Mouse (Mus musculus) brain, embryonic 14.5 days (tissue): ENCODE data around the gene Ssr2. TPM values are rescaled to one million over a fixed set of nuclear protein-coding genes. Genes with fewer than 3 reads are reported as not detected.
A peak's percentile ranks its signal among the peaks of the same experiment; 100 is the strongest.
"Not testable (repeated sequence)": the region's sequence is repeated elsewhere in the genome, so short reads cannot be mapped to it uniquely, and the experiment has no call there.

ENCODE experiments used
- DNase-seq: peaks from one replicate; pipeline ENCODE4 v3.0.0-alpha.2; 2011; ENCODE audit warnings: low read depth
- CTCF ChIP-seq: fragments of 200-500 bp; IDR thresholded peaks from 2 replicates; pipeline ENCODE4 v1.5.1; 2012; ENCODE audit warnings: inconsistent platforms, mild to moderate bottlenecking, moderate library complexity, borderline replicate concordance; ENCODE audit not compliant: insufficient read depth, insufficient read length; ENCODE audit errors: extremely low read depth
- POLR2A ChIP-seq: fragments of 200-500 bp; IDR thresholded peaks from 2 replicates; pipeline ENCODE4 v1.6.1; 2012; ENCODE audit warnings: mild to moderate bottlenecking, inconsistent platforms, borderline replicate concordance; ENCODE audit not compliant: poor library complexity, insufficient read depth, insufficient read length, severe bottlenecking; ENCODE audit errors: extremely low read depth
- polyA plus RNA-seq: library from polyadenylated mRNA; depleted of rRNA; stranded (reverse); fragments of >200 nt; gene quantifications from 2 replicates; pipeline ENCODE4 v1.2.3, GENCODE M21; 2012

Ssr2 gene
- polyA plus RNA-seq, 1 experiment, result 170 TPM

- no peak for DNase-seq
- TF ChIP-seq CTCF (no peak), POLR2A (no peak)
Observed at GRCm38 (mm10) chr3:88593893-88594580, 18.4 kb downstream of the Ssr2 start.

- DNase-seq, result not testable (repeated sequence)
Observed at GRCm38 (mm10) chr3:88596547-88596946, 20.9 kb downstream of the Ssr2 start.

GRCm38 (mm10) chr3:88602466-88602865 is 26.8 kb downstream of the Ssr2 start:
- no peak for TF ChIP-seq CTCF
- no peak for TF ChIP-seq POLR2A
- DNase-seq, result no peak

GRCm38 (mm10) chr3:88603714-88604161 is 28.1 kb downstream of the Ssr2 start:
- peak; percentile 55 for DNase-seq
- no peak for TF ChIP-seq POLR2A
- peak; percentile 67; the same call in 1 of the 2 replicates for TF ChIP-seq CTCF

- no peak for TF ChIP-seq CTCF
- no peak for TF ChIP-seq POLR2A
- DNase-seq, result no peak
Observed at GRCm38 (mm10) chr3:88604863-88605262, 29.2 kb downstream of the Ssr2 start.

GRCm38 (mm10) chr3:88605666-88606065 is 30.0 kb downstream of the Ssr2 start, which contains the start of gene Arhgef2:
Arhgef2 (plus strand) TSS chr3:88605966.
- not testable (repeated sequence) for DNase-seq

GRCm38 (mm10) chr3:88607065-88607757 is 31.5 kb downstream of the Ssr2 start:
- peak; percentile 91 for DNase-seq
- TF ChIP-seq POLR2A (no peak), CTCF (peak; percentile 99)

- no peak for TF ChIP-seq POLR2A
- no peak for TF ChIP-seq CTCF
- no peak for DNase-seq
Observed at GRCm38 (mm10) chr3:88607758-88608138, 32.1 kb downstream of the Ssr2 start.

GRCm38 (mm10) chr3:88609066-88609465 is 33.4 kb downstream of the Ssr2 start:
- TF ChIP-seq POLR2A (no peak), CTCF (no peak)

GRCm38 (mm10) chr3:88614418-88614817 is 38.7 kb downstream of the Ssr2 start:
- TF ChIP-seq CTCF (no peak), POLR2A (no peak)

More at GRCm38 (mm10) chr3:88609066-88609465, 33.4 kb downstream of the Ssr2 start:
- no peak for DNase-seq

GRCm38 (mm10) chr3:88615117-88615516 is 39.4 kb downstream of the Ssr2 start:
- TF ChIP-seq POLR2A, result no peak
- TF ChIP-seq CTCF, result no peak
- DNase-seq, result no peak

More at GRCm38 (mm10) chr3:88614418-88614817, 38.7 kb downstream of the Ssr2 start:
- DNase-seq, result no peak

- DNase-seq, result peak; percentile 73
- TF ChIP-seq POLR2A (no peak), CTCF (no peak)
Observed at GRCm38 (mm10) chr3:88615902-88616391, 40.3 kb downstream of the Ssr2 start.
